Mouse (Mus musculus) gastrocnemius, postnatal 4 days (tissue): ENCODE data around the gene Cfap97d1. TPM values are rescaled to one million over a fixed set of nuclear protein-coding genes. Genes with fewer than 3 reads are reported as not detected.
"Not testable (repeated sequence)": the region's sequence is repeated elsewhere in the genome, so short reads cannot be mapped to it uniquely, and the experiment has no call there.

Experiments
- DNase-seq, 2 experiments: peaks; one replicate each; pipeline ENCODE4 v3.0.0; 2021 to 2022; ENCODE audit warnings: low spot score in 2 of 2, mixed read lengths in 2 of 2
- total RNA-seq, 2 experiments: library from RNA; stranded (reverse); gene quantifications; 2 replicates each; pipeline ENCODE4 v1.2.3; 2021

Cfap97d1 gene
- total RNA-seq, 2 experiments from 2014 or later: not detected

- no peak for DNase-seq
Observed at GRCm38 (mm10) chr11:101973496-101973895, 10.6 kb upstream of the Cfap97d1 start.

DNA sequence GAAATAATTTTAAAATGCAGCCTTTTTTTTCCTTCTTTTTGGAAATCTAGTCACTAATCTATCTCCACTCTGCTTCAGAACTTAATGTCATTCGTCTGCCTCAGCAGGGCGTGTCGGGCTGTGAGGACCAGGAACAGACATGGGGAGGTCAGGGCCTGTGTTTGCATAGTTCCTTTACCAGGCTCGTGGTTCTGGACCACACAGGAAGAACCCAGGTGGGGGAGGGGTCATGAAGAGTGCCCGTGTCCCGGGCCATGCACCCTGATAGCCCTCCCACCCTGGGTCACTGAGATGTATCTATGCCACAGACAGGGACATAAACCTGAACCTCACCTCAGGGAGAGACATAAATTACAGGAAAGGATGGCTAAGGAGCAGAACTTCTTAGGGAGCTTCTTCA, 9.9 kb upstream of the Cfap97d1 start:
- DNase-seq: no peak

GRCm38 (mm10) chr11:101974923-101975322, 9.2 kb upstream of the Cfap97d1 start:
- DNase-seq: peak in 1 of 2 experiments; percentile 44

- DNase-seq: no peak
Observed at GRCm38 (mm10) chr11:101976949-101977348, 7.1 kb upstream of the Cfap97d1 start.

DNA sequence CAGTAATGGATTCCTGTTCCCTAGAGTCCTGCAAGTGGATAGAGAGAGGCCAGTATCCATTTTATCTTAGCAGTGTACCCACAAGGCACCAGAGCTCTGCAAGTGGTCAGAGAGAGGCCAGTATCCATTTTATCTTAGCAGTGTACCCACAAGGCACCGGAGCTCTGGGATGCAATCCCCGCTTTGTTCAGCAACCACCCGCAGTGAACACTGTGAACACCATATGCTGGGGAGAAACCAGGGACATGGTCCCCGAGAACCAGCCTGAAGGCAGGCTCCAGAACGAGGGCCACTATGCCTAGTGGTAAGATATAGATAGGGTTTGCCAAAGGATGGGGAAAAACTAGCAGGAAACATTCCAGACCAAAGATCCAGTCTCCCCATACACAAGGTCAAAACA, 4.9 kb upstream of the Cfap97d1 start:
- DNase-seq: no peak

GRCm38 (mm10) chr11:101980603-101981157, 3.4 kb upstream of the Cfap97d1 start:
- DNase-seq: no peak

- DNase-seq: no peak
Observed at GRCm38 (mm10) chr11:101981850-101982249, 2.2 kb upstream of the Cfap97d1 start.

DNA sequence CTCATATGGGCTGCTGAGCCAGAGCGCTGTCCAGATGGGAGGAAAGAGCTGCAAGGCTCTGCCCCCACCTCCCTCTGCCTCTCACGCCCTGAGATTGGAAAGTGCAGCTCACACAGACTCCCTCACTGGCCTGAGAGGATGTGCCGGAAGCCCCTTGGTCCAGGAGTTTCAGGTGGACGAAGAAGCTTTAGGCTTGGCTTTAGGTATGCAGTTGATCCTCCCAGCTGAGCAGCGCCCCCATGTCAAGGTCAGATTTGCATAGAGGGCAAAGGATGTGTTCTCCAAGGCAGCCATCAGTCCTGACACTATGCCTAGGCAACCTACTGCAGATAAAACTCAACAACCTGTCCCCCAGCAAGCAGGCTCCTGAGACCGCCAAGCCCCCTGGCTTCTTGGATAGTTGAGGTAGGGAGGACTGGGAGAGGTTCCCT, 1.1 kb upstream of the Cfap97d1 start:
- DNase-seq: no peak

- DNase-seq: no peak
Observed at GRCm38 (mm10) chr11:101983431-101983921, 603 bp upstream of the Cfap97d1 start.

GRCm38 (mm10) chr11:101985450-101985849, 1.4 kb downstream of the Cfap97d1 start:
- DNase-seq: not testable (repeated sequence)

GRCm38 (mm10) chr11:101985990-101986389, 1.9 kb downstream of the Cfap97d1 start:
- peak; percentile 50 to 85 for DNase-seq

GRCm38 (mm10) chr11:101986913-101987312, 2.8 kb downstream of the Cfap97d1 start, which contains the start of gene Dusp3:
TSS of gene Dusp3 (minus strand) at chr11:101987013.
- DNase-seq: no peak

GRCm38 (mm10) chr11:101990244-101990643, 6.2 kb downstream of the Cfap97d1 start:
- no peak for DNase-seq

GRCm38 (mm10) chr11:101991813-101992212, 7.7 kb downstream of the Cfap97d1 start:
- no peak for DNase-seq

DNA sequence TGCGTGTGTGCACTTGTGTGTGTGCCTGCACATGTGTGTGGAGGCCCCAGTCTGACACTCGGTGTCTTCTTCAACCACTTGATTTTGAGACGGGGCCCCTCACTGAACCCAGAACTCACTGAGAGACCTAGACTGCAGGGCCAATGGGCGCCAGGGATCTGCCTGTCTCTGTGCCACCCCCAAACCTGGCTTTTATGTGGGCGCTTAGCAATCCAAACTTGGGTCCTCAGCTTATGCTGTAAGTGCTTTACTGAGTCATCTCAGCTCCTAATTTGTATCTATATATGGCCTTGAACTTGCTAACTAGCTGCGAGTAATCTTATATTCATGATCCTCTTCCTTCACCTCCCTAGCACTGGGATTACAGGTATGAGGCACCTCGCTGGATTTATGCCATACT, 8.3 kb downstream of the Cfap97d1 start:
- DNase-seq: no peak

GRCm38 (mm10) chr11:101994100-101994499, 10.0 kb downstream of the Cfap97d1 start:
- no peak for DNase-seq

DNA sequence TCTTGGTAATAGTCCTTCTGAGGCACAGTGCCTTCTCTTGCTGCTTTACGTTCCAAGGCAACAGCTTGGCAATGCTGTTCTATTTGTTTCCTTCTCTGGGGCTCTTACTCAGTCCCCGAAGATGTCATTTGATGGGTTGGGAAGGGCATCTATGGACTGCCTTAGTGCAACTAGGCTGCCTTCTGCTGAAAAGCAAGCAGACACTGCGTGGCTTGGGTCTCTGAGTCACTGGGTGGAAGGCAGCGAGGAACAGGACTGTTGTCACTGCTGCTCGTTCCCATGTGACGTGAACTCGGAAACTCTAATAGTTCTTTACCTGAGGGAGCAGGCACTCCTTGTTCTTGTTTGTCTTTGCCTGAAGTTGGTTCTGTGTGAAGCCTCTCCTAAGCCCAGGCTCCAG, 11.9 kb downstream of the Cfap97d1 start:
- DNase-seq: no peak

- DNase-seq: no peak
Observed at GRCm38 (mm10) chr11:101998258-101998657, 14.2 kb downstream of the Cfap97d1 start.

GRCm38 (mm10) chr11:101999466-101999865, 15.4 kb downstream of the Cfap97d1 start:
- no peak for DNase-seq

- no peak for DNase-seq
Observed at GRCm38 (mm10) chr11:102004251-102004650, 20.2 kb downstream of the Cfap97d1 start.

DNA sequence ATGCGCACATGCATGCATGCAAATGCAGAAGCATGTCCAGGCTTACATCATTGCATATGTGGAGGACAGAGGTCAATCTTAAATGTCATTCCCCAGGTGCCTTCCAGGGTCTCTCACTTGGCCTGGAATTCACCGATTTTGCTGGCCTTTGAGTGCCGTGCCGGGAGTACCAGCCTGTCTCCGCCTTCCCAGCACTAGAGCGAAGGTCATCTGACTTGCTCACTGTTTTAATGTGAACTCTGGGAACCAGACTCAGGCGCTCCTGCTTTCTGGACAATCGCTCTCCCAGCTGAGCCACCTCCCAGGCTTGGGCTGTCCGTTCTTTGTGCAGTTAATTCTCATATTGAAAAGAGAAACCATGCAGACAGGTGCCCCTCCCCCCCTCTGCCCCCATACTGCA, 22.2 kb downstream of the Cfap97d1 start:
- no peak for DNase-seq

DNA sequence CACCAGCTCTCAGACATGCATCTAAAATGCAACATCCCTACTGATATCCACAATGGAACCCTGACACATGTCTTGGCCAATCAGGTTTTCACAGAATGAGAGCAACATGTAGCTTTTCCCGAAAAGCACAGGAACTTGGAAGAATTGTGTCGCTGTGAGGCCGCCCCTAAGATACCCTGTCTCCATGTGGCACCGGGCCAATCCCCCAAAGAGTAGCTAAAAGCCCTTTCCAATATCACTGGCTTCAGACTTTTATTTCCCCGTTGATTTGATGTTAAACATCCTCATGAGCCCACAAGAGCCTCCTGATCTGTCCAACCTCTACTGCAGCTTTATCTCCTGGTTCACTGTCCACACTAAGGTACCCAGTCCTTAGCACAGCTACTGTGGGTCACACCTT, 22.6 kb downstream of the Cfap97d1 start:
- no peak for DNase-seq

DNA sequence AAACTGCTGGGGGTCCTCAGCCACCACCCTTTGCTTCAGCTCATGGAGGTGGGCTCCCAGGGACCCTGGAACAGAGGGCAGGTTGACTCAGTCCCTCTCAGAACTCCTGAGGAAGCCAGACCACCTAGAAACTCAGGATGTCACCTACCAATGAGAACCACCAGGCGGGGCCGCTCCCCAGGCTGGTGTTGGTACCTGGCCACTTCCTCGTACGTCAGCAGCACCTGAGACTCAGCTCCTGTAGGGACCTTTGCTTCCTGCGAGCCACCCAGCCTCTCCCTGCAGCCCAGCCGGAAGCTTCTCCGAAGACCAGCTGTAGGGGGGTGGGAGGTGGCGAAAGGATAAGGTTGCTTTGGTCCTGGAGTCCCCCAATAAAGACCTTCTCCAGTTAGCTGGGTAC, 24.3 kb downstream of the Cfap97d1 start:
- DNase-seq: no peak
